Mouse (Mus musculus): ENCODE measurements around the gene Hpca. TPM values are rescaled to one million over a fixed set of nuclear protein-coding genes. Genes with fewer than 3 reads are reported as not detected.

Gene Hpca
- polyA plus RNA-seq, 1 experiment from 2014 or later: 3.6 TPM

- Histone ChIP-seq H3K27me3 (no peaks in the 10 kb centered on the region), H3K4me2 (replicated peaks) (no peak overlapping the region), H3K36me3 (no peaks in the 10 kb centered on the region), H3K9me3 (no peaks in the 10 kb centered on the region), H3K27ac (replicated peaks) (no peak overlapping the region), H3K4me3 (no peak overlapping the region), H3K4me1 (no peaks in the 10 kb centered on the region), H3K9ac (replicated peaks) (no peak overlapping the region)
- ATAC-seq (ENCODE audit: low FRiP score, low read depth): no peak
- 88% methylated on average over 5 of the region's 5 CpGs for WGBS
These were observed 54.0 kb downstream of the Hpca start for GRCm38 (mm10) chr4:129067638-129068415.

- Histone ChIP-seq H3K4me1 (no peaks in the 10 kb centered on the region), H3K9me3 (no peaks in the 10 kb centered on the region), H3K9ac (replicated peaks) (no peak overlapping the region), H3K27ac (replicated peaks) (no peak overlapping the region), H3K4me3 (no peak overlapping the region), H3K27me3 (no peaks in the 10 kb centered on the region), H3K4me2 (replicated peaks) (no peak overlapping the region), H3K36me3 (no peaks in the 10 kb centered on the region)
- no peak for ATAC-seq (ENCODE audit: low FRiP score, low read depth)
These were observed 56.1 kb downstream of the Hpca start for GRCm38 (mm10) chr4:129065688-129066236.

DNA sequence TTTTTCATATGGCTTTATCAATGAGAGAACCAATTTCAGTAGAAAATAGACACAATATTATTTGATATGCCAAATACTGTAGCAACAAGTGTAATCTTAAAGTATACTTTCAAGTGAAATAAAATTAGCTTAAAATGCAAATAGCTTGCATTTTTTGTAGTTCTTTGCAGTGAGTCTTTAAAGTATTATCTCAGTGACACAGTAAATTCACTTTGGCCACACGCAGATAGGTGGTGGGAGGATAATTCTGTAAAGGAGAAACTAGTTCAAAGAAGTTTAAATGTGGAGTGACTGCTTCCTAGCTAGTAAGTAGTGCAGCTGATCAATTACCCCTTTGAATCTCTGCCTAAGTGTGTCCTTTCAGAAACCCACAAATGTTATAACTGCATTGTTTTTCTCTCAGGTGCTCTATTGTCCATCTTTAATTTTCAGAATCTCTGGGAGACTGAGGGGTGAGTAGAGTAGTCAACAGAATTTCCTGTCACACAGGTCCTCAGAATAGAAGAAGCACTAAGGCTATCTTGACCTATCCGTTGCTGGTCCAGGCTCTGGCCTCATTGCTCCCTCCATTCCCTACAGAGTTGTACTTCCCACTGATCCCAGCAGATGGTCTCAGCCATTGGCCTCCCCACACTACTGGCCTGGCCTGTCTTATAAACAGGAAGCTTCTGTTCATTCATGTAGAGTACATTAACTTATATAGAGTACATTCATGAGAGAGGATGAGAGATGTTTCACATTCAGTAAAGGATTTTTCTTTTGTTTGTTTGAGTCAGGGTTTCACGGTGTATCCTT lies 59.4 kb downstream of the Hpca start:
- no peaks in the 10 kb centered on the region for H3K9me3 ChIP-seq
- H3K4me1 ChIP-seq: peaks cover 14% of the 10 kb centered on the region
- no peak for ATAC-seq (ENCODE audit: low FRiP score, low read depth)
- WGBS: 90% methylated on average over 3 of the region's 3 CpGs
- H3K27ac ChIP-seq (replicated peaks): no peak overlapping the region
- H3K9ac ChIP-seq (replicated peaks): no peak overlapping the region
- H3K4me2 ChIP-seq (replicated peaks): no peak overlapping the region
- H3K27me3 ChIP-seq: no peaks in the 10 kb centered on the region
- H3K4me3 ChIP-seq: no peak overlapping the region
- no peaks in the 10 kb centered on the region for H3K36me3 ChIP-seq

Other genes with a start within 250 kb of the Hpca start
- gene Trim62, start 238.5 kb downstream of the Hpca start, polyA plus RNA-seq (2016; fragmentation: Nextera tagmentation; extraction: Ambion mirVana): 14.9 and 16.7 TPM in 2 replicates
- 16.4 and 16.9 TPM in 2 replicates for gene Azin2, start 159.6 kb downstream of the Hpca start, polyA plus RNA-seq (2016; fragmentation: Nextera tagmentation; extraction: Ambion mirVana)
- 136 and 138 TPM in 2 replicates for gene Ak2, start 130.1 kb downstream of the Hpca start, polyA plus RNA-seq (2016; fragmentation: Nextera tagmentation; extraction: Ambion mirVana)
- gene Rnf19b, start 63.8 kb downstream of the Hpca start, polyA plus RNA-seq (2016; fragmentation: Nextera tagmentation; extraction: Ambion mirVana): 15.8 and 16.5 TPM in 2 replicates
- gene Tmem54, start 16.5 kb downstream of the Hpca start, polyA plus RNA-seq (2016; fragmentation: Nextera tagmentation; extraction: Ambion mirVana): 0.51 and 0.63 TPM in 2 replicates
- 1.3 and 1.8 TPM in 2 replicates for gene Fndc5, start 15.0 kb upstream of the Hpca start, polyA plus RNA-seq (2016; fragmentation: Nextera tagmentation; extraction: Ambion mirVana)
- gene S100pbp, start 67.7 kb upstream of the Hpca start, polyA plus RNA-seq (2016; fragmentation: Nextera tagmentation; extraction: Ambion mirVana): 28.4 and 31.3 TPM in 2 replicates
- gene Yars, start 67.7 kb upstream of the Hpca start, polyA plus RNA-seq (2016; fragmentation: Nextera tagmentation; extraction: Ambion mirVana): 104 and 108 TPM in 2 replicates
- 5.2 and 6.3 TPM in 2 replicates for gene C77080, start 139.4 kb upstream of the Hpca start, polyA plus RNA-seq (2016; fragmentation: Nextera tagmentation; extraction: Ambion mirVana)
- gene Sync, start 165.6 kb upstream of the Hpca start, polyA plus RNA-seq (2016; fragmentation: Nextera tagmentation; extraction: Ambion mirVana): 0.62 and 0.66 TPM in 2 replicates
- 497 and 529 TPM in 2 replicates for gene Rbbp4, start 213.3 kb upstream of the Hpca start, polyA plus RNA-seq (2016; fragmentation: Nextera tagmentation; extraction: Ambion mirVana)
- 36.4 TPM in 2 replicates for gene Zbtb8os, start 213.7 kb upstream of the Hpca start, polyA plus RNA-seq (2016; fragmentation: Nextera tagmentation; extraction: Ambion mirVana)

Measured in midbrain, embryonic 12.5 days (tissue).